Mouse (Mus musculus) induced T-regulatory cell, adult 2 months (primary cell): Measurements from ENCODE around the gene 2810459M11Rik.
A peak's percentile ranks its signal among the peaks of the same experiment; 100 is the strongest.

ENCODE experiments used
- DNase-seq: peaks from one replicate; pipeline ENCODE4 v3.0.0-alpha.2; 2012; ENCODE audit warnings: low read depth

The 2810459M11Rik gene

DNA sequence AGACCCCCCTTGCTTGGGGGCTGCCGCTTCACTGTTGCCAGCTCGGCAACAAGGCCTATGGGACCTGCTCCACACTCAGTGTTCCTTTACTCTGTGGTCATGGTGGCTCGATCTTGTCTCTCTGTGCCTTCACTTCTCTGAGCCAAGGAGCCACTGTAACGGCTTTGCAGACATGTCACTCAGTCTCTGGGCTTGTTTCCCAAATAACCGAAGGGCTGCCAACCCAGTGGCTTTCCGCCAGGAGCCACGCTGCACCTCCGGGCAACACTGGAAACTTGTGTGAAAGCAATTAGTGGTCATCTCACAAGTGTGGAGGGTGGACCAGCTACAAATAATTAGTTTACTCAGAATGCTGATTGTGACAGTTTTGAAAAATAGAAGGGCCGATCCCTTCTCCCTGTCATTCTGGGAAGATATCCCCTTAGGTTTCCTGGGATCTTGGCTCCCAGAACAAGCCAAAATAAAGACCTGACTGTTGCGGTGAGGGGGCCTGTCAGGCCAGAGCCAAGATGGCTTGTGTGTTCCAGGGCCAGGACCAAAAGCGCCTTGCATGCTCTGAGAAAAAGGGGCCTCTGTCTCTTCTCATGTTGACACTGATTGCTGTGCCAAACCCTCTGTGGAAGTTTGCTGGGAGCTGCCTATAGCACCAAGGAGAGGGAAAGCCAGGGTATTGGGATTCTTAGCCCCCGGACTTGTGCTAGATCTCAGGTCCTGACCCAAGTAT, 7.7 kb downstream of the 2810459M11Rik start:
- no peak for DNase-seq

DNA sequence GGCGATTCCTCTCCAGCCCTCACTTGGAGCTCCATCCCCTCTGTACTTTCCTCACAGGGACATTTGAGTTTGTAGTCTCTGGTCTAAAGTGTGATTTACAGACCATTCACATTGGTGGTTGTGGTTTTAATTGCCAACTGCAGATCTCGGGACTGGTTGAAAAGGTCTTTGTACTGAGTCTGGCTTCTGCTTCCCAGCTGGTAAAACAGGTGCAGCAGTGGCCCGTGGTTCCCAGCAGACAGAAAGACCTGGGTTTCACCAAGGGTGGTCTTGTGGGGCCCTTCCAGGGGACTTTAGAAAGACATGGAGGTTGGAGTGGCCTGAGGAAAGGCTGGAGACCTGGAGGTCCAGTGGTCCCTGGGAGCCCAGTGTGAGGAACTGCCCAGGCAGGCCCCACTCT, 9.3 kb downstream of the 2810459M11Rik start:
- DNase-seq: no peak

- no peak for DNase-seq
These were observed 10.6 kb downstream of the 2810459M11Rik start for GRCm38 (mm10) chr1:86056284-86056683.

DNA sequence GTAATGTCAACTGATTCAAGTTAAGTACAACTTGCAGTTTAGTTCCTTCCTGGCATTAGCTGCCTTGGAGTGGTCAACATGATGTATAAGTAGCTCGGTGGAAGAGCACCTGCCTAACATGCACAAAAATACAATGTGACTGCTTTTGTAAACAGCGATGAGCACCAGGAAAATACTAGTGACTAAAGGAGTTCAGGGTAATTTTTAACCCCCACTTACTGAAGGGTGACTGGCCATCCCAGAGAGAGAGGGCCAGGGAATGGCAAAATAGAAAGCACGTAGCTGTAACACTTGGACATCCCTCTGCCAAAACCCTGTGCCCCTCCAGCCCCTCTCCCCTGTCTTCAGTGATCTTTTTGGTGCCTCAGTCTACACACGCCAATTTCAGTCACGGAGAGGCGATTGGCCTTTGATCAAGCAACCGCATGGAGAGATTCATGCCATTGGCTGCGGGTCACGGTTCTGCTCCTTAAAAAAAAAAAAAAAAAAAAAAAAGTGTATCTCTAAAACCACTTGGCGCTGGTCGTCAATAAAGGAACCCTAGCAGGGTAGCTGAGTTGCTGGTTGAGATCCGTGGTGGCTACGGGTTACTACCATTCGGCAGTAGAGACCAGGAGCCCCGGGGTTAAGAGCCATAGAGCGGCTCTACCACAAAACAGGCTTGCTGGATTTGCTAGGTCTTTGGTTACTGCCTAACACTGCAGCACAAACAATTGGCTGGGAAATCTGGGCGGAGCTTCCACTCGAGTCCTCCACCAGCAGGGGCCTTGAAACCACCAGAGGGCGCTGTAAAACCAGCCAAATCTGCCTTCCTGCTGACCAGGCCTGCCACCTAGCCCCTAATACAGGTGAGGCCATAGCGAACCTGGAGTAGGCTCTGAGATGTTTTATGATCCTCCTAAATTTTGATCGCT, 13.4 kb downstream of the 2810459M11Rik start:
- peak; percentile 95 for DNase-seq

GRCm38 (mm10) chr1:86062523-86062922, 16.9 kb downstream of the 2810459M11Rik start:
- DNase-seq: peak; percentile 37

- peak; percentile 99 for DNase-seq
These were observed 18.8 kb downstream of the 2810459M11Rik start, which contains the start of gene Psmd1 for GRCm38 (mm10) chr1:86064271-86064991. Psmd1 (plus strand) TSS chr1:86064387.

DNA sequence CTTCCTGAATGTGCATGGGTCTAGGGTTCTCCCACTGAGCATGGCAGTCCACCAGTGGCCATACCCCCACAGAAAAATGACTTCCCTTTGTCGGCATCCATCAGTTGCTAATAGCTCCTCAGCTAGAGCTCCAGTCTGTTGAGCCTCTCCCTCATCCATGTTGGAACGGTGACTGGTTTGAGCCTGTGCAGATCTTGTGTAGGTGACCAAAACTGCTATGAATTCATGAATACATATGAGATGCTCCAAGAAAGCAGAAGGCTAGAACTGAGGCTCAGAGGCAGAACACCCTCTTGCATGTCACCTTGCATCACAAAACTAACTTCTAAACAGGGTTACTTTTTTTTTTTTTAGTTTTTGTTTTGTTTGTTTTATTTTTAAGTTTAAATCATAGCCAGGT, 30.9 kb downstream of the 2810459M11Rik start:
- no peak for DNase-seq

DNA sequence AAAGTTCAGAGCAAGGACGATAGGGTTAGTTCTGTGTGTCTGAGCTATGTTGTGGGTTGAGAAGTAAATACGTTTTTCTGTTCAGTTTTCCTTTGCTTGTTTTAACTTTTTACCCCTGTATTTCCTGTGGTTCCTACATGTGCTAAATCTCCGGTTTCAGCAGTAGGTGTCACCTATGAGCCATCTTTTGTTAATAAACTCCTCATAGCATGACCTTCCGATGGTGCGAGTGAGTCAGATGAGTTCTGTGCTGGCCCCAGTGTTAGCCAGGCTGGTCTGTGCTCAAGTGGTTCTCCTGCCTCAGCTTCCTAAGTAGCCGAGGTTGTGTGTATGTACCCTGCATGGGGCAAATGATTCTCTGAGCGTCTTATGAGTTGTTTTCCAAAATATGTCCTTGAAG, 48.8 kb downstream of the 2810459M11Rik start:
- DNase-seq: no peak

DNA sequence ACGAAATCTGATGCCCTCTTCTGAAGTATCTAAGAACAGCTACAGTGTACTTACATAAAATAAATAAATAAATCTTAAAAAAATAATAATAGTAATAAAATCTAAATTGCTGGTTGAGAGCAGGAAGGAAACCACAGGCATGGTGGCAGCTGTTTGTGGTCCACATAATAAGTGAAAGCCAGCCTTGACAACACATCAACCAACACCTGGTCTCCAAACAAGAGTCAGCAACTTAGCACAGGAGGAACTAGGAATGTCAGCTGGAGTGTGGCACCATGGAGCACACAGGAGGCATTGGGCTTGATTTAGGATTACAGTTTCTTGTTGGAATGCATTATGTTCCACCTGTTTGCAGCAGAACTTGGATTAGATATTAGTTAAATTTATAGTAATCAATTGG, 59.4 kb downstream of the 2810459M11Rik start:
- no peak for DNase-seq
